Mouse (Mus musculus): ENCODE measurements around the gene Vcl. TPM values are rescaled to one million over a fixed set of nuclear protein-coding genes. Genes with fewer than 3 reads are reported as not detected.
A peak's percentile ranks its signal among the peaks of the same experiment; 100 is the strongest.

The Vcl gene
- polyA plus RNA-seq, 1 experiment = 20.3 TPM

DNA sequence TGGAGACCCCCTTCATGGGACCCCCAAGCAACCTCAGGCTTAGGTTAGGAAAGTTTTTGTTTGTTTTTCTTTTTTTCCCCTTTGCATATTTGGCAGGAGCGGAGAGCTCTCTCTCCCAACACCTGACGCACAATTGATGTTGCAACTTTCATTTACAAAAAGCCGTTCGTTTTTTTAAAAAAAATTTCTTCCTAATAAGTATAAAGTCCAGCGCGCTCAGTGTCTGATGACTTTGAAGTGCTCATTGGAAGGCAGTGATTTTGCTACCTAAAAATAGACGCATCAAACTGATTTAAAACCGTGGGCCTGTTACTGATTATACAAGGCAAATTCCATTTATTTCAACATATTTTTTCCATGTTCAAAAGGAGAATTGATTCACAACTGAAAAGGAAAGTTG is 124.0 kb downstream of the Vcl start:
- H3K27me3 ChIP-seq (ENCODE audit: control insufficient read depth, insufficient read depth, low read length) = no peaks in the 10 kb centered on the region
- peak overlapping the region; percentile 81; the same call in 1 of the 2 replicates for H3K4me3 ChIP-seq (ENCODE audit: extremely low read depth, insufficient read depth, insufficient read length)
- DNase-seq (ENCODE audit: low read depth in 1 of 2, low spot score in 2 of 2) = no peak
- 12% methylated on average over 8 of the region's 8 CpGs for WGBS
- H3K4me1 ChIP-seq (ENCODE audit: control insufficient read depth, insufficient read depth, insufficient read length) = no peaks in the 10 kb centered on the region
- H3K27ac ChIP-seq (ENCODE audit: insufficient read depth, low read length) = no peak overlapping the region
- no peaks in the 10 kb centered on the region for H3K36me3 ChIP-seq (ENCODE audit: control insufficient read depth, insufficient read depth, low read length)
- TF ChIP-seq POLR2A (IDR thresholded peaks at IDR 0.05; ENCODE audit: low read depth, low read length) = no peak
- TF ChIP-seq CTCF (IDR thresholded peaks at IDR 0.05; ENCODE audit: extremely low read depth, insufficient read depth, insufficient read length, insufficient replicate concordance) = no peak

DNA sequence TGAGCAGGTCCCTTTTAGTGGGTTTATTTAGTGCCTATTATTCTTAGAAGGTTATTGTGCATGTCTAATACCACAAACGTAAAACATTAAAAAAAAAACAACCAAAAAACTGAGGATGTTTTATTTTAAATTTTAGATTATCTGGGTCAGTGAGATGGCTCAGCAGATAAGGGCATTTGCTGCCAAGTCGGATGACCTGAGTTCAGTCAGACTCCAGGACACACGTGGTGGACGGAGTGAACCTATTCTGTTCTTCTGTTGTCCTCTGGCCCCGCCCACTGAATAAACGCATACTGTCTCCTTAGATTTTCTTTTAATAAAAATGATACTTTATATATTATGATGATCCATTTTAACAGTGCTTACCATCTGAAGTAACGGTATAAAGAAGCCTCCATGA is 124.4 kb downstream of the Vcl start:
- H3K27me3 ChIP-seq (ENCODE audit: control insufficient read depth, insufficient read depth, low read length) = no peaks in the 10 kb centered on the region
- H3K4me3 ChIP-seq (ENCODE audit: extremely low read depth, insufficient read depth, insufficient read length) = no peak overlapping the region
- H3K36me3 ChIP-seq (ENCODE audit: control insufficient read depth, insufficient read depth, low read length) = no peaks in the 10 kb centered on the region
- TF ChIP-seq CTCF (IDR thresholded peaks at IDR 0.05; ENCODE audit: extremely low read depth, insufficient read depth, insufficient read length, insufficient replicate concordance) (no peak), POLR2A (IDR thresholded peaks at IDR 0.05; ENCODE audit: low read depth, low read length) (no peak)
- WGBS = 84% methylated on average over 7 of the region's 7 CpGs
- H3K4me1 ChIP-seq (ENCODE audit: control insufficient read depth, insufficient read depth, insufficient read length) = no peaks in the 10 kb centered on the region
- DNase-seq (ENCODE audit: low read depth in 1 of 2, low spot score in 2 of 2) = no peak
- H3K27ac ChIP-seq (ENCODE audit: insufficient read depth, low read length) = no peak overlapping the region

DNA sequence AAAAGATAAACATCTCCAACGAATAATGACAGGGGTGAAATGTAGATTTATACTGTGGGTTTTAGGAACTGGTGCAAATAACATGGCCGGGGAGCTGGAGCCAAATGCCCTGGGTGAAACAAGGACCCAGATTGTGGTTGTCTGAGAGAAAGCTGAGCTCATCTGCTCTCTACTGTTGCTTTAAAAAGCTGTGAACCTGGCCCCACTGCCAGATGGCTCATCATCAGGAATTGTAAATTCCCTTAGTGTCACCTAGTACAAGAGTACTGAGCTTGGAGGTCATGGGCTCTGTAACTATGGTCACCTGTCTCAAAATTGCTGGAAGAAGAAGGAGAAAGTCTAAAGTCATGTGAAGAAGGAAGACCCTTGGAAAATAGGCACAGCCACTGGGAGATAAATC is 129.8 kb downstream of the Vcl start:
- Histone ChIP-seq H3K27ac (ENCODE audit: insufficient read depth, low read length) (no peak overlapping the region), H3K36me3 (ENCODE audit: control insufficient read depth, insufficient read depth, low read length) (no peaks in the 10 kb centered on the region), H3K4me3 (ENCODE audit: extremely low read depth, insufficient read depth, insufficient read length) (no peak overlapping the region), H3K4me1 (ENCODE audit: control insufficient read depth, insufficient read depth, insufficient read length) (no peaks in the 10 kb centered on the region), H3K27me3 (ENCODE audit: control insufficient read depth, insufficient read depth, low read length) (no peaks in the 10 kb centered on the region)
- no peak for TF ChIP-seq CTCF (IDR thresholded peaks at IDR 0.05; ENCODE audit: extremely low read depth, insufficient read depth, insufficient read length, insufficient replicate concordance)
- TF ChIP-seq POLR2A (IDR thresholded peaks at IDR 0.05; ENCODE audit: low read depth, low read length) = no peak
- no peak for DNase-seq (ENCODE audit: low read depth in 1 of 2, low spot score in 2 of 2)
- 90% methylated on average over 2 of the region's 2 CpGs for WGBS

DNA sequence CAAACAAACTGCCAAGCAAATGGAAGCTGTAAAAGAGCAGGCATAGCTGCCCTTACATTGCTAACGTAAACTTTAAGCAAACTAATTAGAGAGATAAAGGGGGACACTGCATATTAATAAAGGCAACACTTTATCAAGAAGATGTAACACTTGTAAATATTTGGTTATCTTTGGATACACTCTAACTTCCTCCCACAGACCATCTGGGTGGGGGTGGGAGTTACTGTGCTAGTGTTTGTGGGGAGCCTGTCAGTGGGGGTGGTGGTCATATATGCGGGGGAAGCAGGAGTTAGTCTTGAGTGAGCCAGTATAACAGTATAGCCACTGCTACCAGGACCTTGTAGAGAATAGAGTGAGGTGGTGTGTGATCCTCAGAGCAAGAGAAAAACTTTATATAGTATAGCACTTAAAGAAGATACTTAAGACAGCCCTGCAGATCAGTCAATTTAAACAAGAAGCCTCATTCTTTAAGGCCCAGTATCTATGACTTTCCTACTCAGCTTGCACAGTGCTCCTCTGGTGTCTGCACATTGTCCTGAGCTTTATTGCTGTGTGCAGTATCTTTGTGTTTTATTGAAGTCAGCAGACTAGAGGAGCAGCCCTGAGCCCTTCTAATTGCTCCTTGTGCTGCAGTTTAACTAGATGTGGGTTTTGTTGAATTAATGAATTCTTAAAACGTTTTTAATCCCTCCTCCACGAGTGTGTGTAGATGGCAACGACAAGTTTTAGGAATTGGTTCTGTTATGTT is 133.7 kb downstream of the Vcl start:
- no peak for DNase-seq (ENCODE audit: low read depth in 1 of 2, low spot score in 2 of 2)
- H3K27ac ChIP-seq (ENCODE audit: insufficient read depth, low read length) = no peak overlapping the region
- no peaks in the 10 kb centered on the region for H3K4me1 ChIP-seq (ENCODE audit: control insufficient read depth, insufficient read depth, insufficient read length)
- H3K4me3 ChIP-seq (ENCODE audit: extremely low read depth, insufficient read depth, insufficient read length) = no peak overlapping the region
- 83% methylated on average over 5 of the region's 5 CpGs for WGBS
- H3K36me3 ChIP-seq (ENCODE audit: control insufficient read depth, insufficient read depth, low read length) = no peaks in the 10 kb centered on the region
- no peaks in the 10 kb centered on the region for H3K27me3 ChIP-seq (ENCODE audit: control insufficient read depth, insufficient read depth, low read length)
- TF ChIP-seq CTCF (IDR thresholded peaks at IDR 0.05; ENCODE audit: extremely low read depth, insufficient read depth, insufficient read length, insufficient replicate concordance) = no peak
- no peak for TF ChIP-seq POLR2A (IDR thresholded peaks at IDR 0.05; ENCODE audit: low read depth, low read length)

DNA sequence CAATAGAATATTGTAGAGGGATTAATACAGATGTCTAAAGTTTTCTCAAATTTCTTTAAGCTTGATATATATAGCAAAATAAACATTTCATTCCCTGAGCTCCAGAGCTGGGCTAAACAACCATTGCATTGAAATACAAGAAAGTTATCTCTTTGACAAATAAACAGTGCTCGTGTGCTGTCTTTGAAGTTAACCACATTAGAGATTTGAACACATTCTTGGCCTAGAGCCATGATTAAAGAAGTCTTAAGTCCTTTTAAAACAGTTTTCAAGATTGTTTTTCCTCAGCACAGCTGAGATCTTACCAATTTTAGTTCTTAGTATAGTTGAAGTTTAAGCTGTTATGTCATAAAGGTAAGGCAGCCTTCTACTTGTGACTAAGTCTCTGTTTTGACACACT is 135.1 kb downstream of the Vcl start:
- DNase-seq (ENCODE audit: low read depth in 1 of 2, low spot score in 2 of 2) = no peak
- H3K27ac ChIP-seq (ENCODE audit: insufficient read depth, low read length) = no peak overlapping the region
- no peaks in the 10 kb centered on the region for H3K4me1 ChIP-seq (ENCODE audit: control insufficient read depth, insufficient read depth, insufficient read length)
- H3K36me3 ChIP-seq (ENCODE audit: control insufficient read depth, insufficient read depth, low read length) = no peaks in the 10 kb centered on the region
- 32% methylated on average over 1 of the region's 1 CpGs for WGBS
- TF ChIP-seq CTCF (IDR thresholded peaks at IDR 0.05; ENCODE audit: extremely low read depth, insufficient read depth, insufficient read length, insufficient replicate concordance) = no peak
- no peak for TF ChIP-seq POLR2A (IDR thresholded peaks at IDR 0.05; ENCODE audit: low read depth, low read length)
- H3K4me3 ChIP-seq (ENCODE audit: extremely low read depth, insufficient read depth, insufficient read length) = no peak overlapping the region
- no peaks in the 10 kb centered on the region for H3K27me3 ChIP-seq (ENCODE audit: control insufficient read depth, insufficient read depth, low read length)

DNA sequence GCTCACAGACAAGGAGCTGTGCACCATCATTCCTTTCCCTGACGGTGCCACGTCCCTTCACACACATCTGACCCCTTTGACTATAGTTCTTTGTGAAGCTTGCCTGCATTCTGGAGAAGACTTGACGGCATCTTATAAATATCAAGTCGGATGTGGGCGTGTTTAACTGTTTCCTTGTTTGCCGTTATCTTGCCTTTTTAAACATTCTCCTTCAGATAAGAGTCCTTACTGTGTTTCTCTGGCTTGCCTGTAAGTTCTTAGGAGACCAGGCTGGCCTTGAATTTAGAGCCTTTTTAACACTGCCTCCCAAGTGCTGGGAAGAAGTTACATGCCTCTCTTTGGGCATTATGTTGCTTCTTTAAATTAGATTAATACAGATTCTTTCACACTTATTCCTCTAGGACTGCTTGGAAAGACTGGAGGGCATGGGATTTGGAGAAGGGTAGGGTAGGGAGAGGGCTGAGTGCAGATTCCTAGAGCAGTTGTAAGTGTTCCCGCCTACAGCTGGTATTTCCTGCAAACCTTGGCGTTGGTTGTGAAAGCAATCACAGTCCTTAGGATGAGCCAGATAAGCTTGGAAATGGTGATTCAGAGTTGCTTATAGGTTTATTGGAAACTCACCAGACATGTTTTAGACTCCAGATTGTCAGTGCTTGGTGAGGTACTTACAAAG is 136.4 kb downstream of the Vcl start:
- WGBS = 71% methylated on average over 8 of the region's 8 CpGs
- Histone ChIP-seq H3K4me3 (ENCODE audit: extremely low read depth, insufficient read depth, insufficient read length) (no peak overlapping the region), H3K36me3 (ENCODE audit: control insufficient read depth, insufficient read depth, low read length) (no peaks in the 10 kb centered on the region), H3K27ac (ENCODE audit: insufficient read depth, low read length) (no peak overlapping the region), H3K4me1 (ENCODE audit: control insufficient read depth, insufficient read depth, insufficient read length) (no peaks in the 10 kb centered on the region), H3K27me3 (ENCODE audit: control insufficient read depth, insufficient read depth, low read length) (no peaks in the 10 kb centered on the region)
- no peak for DNase-seq (ENCODE audit: low read depth in 1 of 2, low spot score in 2 of 2)
- TF ChIP-seq POLR2A (IDR thresholded peaks at IDR 0.05; ENCODE audit: low read depth, low read length) (no peak), CTCF (IDR thresholded peaks at IDR 0.05; ENCODE audit: extremely low read depth, insufficient read depth, insufficient read length, insufficient replicate concordance) (no peak)

DNA sequence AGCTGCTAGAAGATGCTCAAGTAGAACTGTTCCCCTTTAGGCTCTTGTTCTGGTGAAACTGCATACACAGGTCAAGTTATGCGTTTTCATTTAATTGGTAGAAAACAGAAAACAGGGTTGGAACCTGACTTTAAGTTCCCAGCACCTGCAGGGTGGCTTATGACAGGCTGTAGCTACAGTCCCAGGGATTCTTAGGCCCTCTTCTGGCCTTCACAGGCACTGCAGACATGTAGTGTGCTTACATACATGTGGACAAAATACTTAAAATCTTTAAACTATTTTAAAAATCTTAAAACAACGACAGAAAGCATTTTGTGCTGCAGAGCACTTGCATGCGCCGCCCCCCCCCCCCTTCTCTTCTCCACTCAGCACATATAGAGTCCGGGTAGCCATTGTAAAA is 140.4 kb downstream of the Vcl start:
- H3K4me3 ChIP-seq (ENCODE audit: extremely low read depth, insufficient read depth, insufficient read length) = no peak overlapping the region

More for the DNA sequence above, 140.4 kb downstream of the Vcl start:
- Histone ChIP-seq H3K36me3 (ENCODE audit: control insufficient read depth, insufficient read depth, low read length) (no peaks in the 10 kb centered on the region), H3K27ac (ENCODE audit: insufficient read depth, low read length) (no peak overlapping the region), H3K4me1 (ENCODE audit: control insufficient read depth, insufficient read depth, insufficient read length) (no peaks in the 10 kb centered on the region), H3K27me3 (ENCODE audit: control insufficient read depth, insufficient read depth, low read length) (no peaks in the 10 kb centered on the region)
- 88% methylated on average over 5 of the region's 5 CpGs for WGBS
- no peak for DNase-seq (ENCODE audit: low read depth in 1 of 2, low spot score in 2 of 2)
- TF ChIP-seq CTCF (IDR thresholded peaks at IDR 0.05; ENCODE audit: extremely low read depth, insufficient read depth, insufficient read length, insufficient replicate concordance) (no peak), POLR2A (IDR thresholded peaks at IDR 0.05; ENCODE audit: low read depth, low read length) (no peak)
